Mouse (Mus musculus) hindbrain, embryonic 14.5 days (tissue): Measurements from ENCODE around the gene Tet2. TPM values are rescaled to one million over a fixed set of nuclear protein-coding genes. Genes with fewer than 3 reads are reported as not detected.
"Not testable (repeated sequence)": the region's sequence is repeated elsewhere in the genome, so short reads cannot be mapped to it uniquely, and the experiment has no call there.

Experiments used
- ATAC-seq: fragments of 200-750 bp; cut with Nextera tagmentation; 2 replicates; pipeline ENCODE4 v1.8.0; 2017; ENCODE audit warnings: moderate number of reproducible peaks, mild to moderate bottlenecking, moderate TSS enrichment, moderate library complexity; ENCODE audit not compliant: low FRiP score
- DNase-seq: peaks from one replicate; pipeline ENCODE4 v3.0.0-alpha.2; 2015; ENCODE audit warnings: low spot score
- H3K27ac ChIP-seq: fragments of 300-500 bp; sonication (generic); 2 replicates; pipeline ENCODE4 v1.5.1; 2014; ENCODE audit warnings: mild to moderate bottlenecking, moderate library complexity
- H3K27me3 ChIP-seq: fragments of 300-500 bp; sonication (generic); 2 replicates; pipeline ENCODE4 v1.6.1; 2014; ENCODE audit warnings: mild to moderate bottlenecking, low read length, mixed read lengths; ENCODE audit not compliant: control insufficient read depth, insufficient read depth
- H3K36me3 ChIP-seq: fragments of 300-500 bp; sonication (generic); replicated peaks from 2 replicates; pipeline ENCODE4 v1.6.1; 2014; ENCODE audit not compliant: control insufficient read depth, insufficient read depth
- H3K4me1 ChIP-seq: fragments of 300-500 bp; sonication (generic); replicated peaks from 2 replicates; pipeline ENCODE4 v1.6.1; 2014; ENCODE audit warnings: antibody characterized with exemption, low read length, mixed read lengths; ENCODE audit not compliant: control insufficient read depth, insufficient read depth
- H3K4me2 ChIP-seq: fragments of 300-500 bp; sonication (generic); replicated peaks from 2 replicates; pipeline ENCODE4 v1.6.1; 2014; ENCODE audit warnings: mild to moderate bottlenecking, moderate library complexity
- H3K4me3 ChIP-seq: fragments of 300-500 bp; sonication (generic); replicated peaks from 2 replicates; pipeline ENCODE4 v1.5.1; 2014; ENCODE audit warnings: mild to moderate bottlenecking, low read length
- H3K9ac ChIP-seq: fragments of 300-500 bp; sonication (generic); 2 replicates; pipeline ENCODE4 v1.6.1; 2014
- H3K9me3 ChIP-seq: fragments of 300-500 bp; sonication (generic); 2 replicates; pipeline ENCODE4 v1.6.1; 2016; ENCODE audit warnings: low read length; ENCODE audit not compliant: control insufficient read depth
- WGBS: fragments of 180-500 bp; shearing (Covaris S2); extraction: QIAGEN DNeasy Blood & Tissue Kit; methylation state at CpG from one replicate; pipeline ENCODE4 v1.1.7; 2014; 5-methylcytosine and 5-hydroxymethylcytosine counted together
- polyA plus RNA-seq: library from polyadenylated mRNA; unstranded; fragments of >200 nt; fragmentation: Nextera tagmentation; extraction: Ambion mirVana; gene quantifications from 2 replicates; pipeline ENCODE4 v1.2.1, GENCODE M21; 2014

The Tet2 gene
- 17.0 and 20.0 TPM in 2 replicates for polyA plus RNA-seq

DNA sequence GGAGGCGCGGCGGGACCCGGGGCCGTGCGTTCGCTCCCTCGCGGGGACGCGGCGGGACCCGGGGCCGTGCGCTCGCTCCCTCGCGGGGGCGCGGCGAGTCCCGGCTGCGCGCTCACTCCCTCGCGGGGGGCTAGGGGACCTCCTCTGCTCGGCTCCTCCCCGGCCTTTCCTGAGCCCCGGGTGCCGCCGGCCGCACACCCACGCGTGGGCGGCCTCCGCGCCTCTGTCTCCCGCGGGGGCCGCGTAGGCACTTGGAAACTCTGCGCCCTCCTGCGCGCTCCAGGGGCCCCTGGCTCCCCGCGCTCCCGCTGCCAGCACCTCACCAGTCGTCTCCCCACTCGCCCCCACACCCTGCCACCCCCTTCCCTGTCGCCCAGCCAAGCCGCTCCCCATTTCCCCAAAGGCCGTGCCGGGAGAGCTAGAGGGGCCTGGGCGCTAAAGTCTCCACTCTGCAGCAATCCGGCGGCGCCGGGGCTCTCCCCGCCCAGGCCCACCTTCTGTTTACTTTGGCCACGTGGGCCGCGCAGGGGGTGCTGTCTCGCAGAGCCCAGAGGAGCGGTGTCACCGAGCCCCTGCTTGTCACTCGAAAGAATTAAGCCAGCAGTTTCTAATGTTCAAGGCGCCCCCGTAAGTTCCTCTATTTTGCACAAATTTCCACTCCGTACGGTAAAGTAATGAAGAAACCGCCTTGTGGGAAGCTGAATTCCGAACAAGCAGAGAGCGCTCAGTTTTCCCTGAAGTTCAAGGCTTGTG is at the start of gene Tet2:
Gene Tet2 (minus strand): TSS at position 589 of the 753 bp plus-strand sequence.
- peak within 1 kb of the TSS; percentile 69 for H3K9ac ChIP-seq
- no peaks in the 10 kb centered on the region for H3K27me3 ChIP-seq
- no peaks in the 10 kb centered on the region for H3K9me3 ChIP-seq
- peak within 1 kb of the TSS; percentile 84 for H3K4me3 ChIP-seq
- peak; percentile 69 for DNase-seq
- peaks cover 11% of the 10 kb centered on the region for H3K4me1 ChIP-seq
- peak within 1 kb of the TSS; percentile 78 for H3K4me2 ChIP-seq
- WGBS: under 1% methylated on average over 71 of the region's 73 CpGs
- peak; percentile 60 for ATAC-seq
- peak within 1 kb of the TSS; percentile 88 for H3K27ac ChIP-seq
- H3K36me3 ChIP-seq: no peaks in the 10 kb centered on the region

- H3K27ac ChIP-seq, H3K36me3 ChIP-seq, ATAC-seq, H3K9me3 ChIP-seq, H3K4me3 ChIP-seq, H3K9ac ChIP-seq, H3K4me1 ChIP-seq, DNase-seq, H3K27me3 ChIP-seq, H3K4me2 ChIP-seq: not testable (repeated sequence)
- 84% methylated on average over 2 of the region's 2 CpGs for WGBS
Measured at GRCm38 (mm10) chr3:133592995-133593394, 48.1 kb upstream of the Tet2 start.

GRCm38 (mm10) chr3:133590506-133591152 is 45.7 kb upstream of the Tet2 start:
- no peak overlapping the region for H3K9ac ChIP-seq
- 92% methylated on average over 7 of the region's 7 CpGs for WGBS
- H3K4me1 ChIP-seq: no peaks in the 10 kb centered on the region
- H3K4me2 ChIP-seq: no peak overlapping the region
- no peak overlapping the region for H3K4me3 ChIP-seq
- DNase-seq: no peak
- H3K9me3 ChIP-seq: no peaks in the 10 kb centered on the region
- no peak for ATAC-seq
- no peaks in the 10 kb centered on the region for H3K36me3 ChIP-seq
- H3K27ac ChIP-seq: no peak overlapping the region
- H3K27me3 ChIP-seq: no peaks in the 10 kb centered on the region

DNA sequence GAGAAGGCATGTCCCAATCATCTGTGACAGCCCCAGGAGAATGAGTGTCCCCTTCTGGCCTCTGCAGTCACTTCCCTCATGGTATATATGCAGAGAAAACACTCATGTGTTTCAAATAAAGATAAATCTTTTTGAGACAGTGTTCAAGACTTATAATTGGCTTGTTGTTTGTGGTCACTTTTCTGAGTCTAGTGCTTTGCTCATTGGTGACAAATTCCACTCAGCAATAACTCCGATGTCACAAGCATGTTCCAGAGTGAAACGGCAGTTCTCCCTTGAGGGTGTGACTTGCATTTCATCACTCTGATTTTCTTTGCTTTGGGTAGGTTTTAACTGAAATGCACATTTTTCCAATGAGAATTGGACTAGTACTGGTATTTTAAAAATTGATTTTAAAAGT is 40.1 kb upstream of the Tet2 start:
- Histone ChIP-seq H3K9ac (no peak overlapping the region), H3K4me1 (no peaks in the 10 kb centered on the region), H3K27me3 (no peaks in the 10 kb centered on the region), H3K27ac (no peak overlapping the region), H3K4me3 (no peak overlapping the region), H3K4me2 (no peak overlapping the region), H3K9me3 (no peaks in the 10 kb centered on the region), H3K36me3 (no peaks in the 10 kb centered on the region)
- whole genome bisulfite sequencing: 82% methylated on average over 2 of the region's 2 CpGs
- DNase-seq (no peak), ATAC-seq (no peak)

GRCm38 (mm10) chr3:133583411-133584025 is 38.6 kb upstream of the Tet2 start:
- Histone ChIP-seq H3K9ac (no peak overlapping the region), H3K4me1 (no peaks in the 10 kb centered on the region), H3K9me3 (no peaks in the 10 kb centered on the region), H3K4me3 (no peak overlapping the region), H3K27ac (no peak overlapping the region), H3K4me2 (no peak overlapping the region), H3K27me3 (no peaks in the 10 kb centered on the region), H3K36me3 (no peaks in the 10 kb centered on the region)
- DNase-seq (no peak), ATAC-seq (no peak)
- WGBS: 91% methylated on average over 9 of the region's 9 CpGs

DNA sequence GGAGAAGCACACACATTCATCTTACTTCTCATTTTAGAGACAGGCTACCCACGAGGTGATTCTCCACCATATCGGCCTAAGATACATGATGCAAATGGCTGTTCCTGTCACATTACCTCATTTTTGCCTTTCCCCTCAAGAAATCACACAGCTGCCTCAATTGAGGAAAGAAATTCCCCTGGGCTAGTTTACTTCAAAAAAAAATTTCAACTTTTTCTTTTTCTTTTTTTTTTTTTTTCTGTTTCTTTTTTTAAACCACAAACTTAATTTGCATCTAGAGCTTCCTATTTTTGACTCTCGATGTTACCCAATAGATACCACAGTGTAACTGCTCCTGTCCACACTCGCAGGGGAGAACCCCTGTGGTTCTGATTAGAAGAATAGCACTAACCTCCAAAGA is 38.0 kb upstream of the Tet2 start:
- Histone ChIP-seq H3K4me1 (no peaks in the 10 kb centered on the region), H3K4me3 (no peak overlapping the region), H3K36me3 (no peaks in the 10 kb centered on the region), H3K4me2 (no peak overlapping the region), H3K27me3 (no peaks in the 10 kb centered on the region), H3K27ac (no peak overlapping the region), H3K9ac (no peak overlapping the region), H3K9me3 (no peaks in the 10 kb centered on the region)
- ATAC-seq: no peak
- no peak for DNase-seq
- WGBS: 79% methylated on average over 4 of the region's 4 CpGs

GRCm38 (mm10) chr3:133582096-133582495 is 37.2 kb upstream of the Tet2 start:
- no peak overlapping the region for H3K9ac ChIP-seq
- no peak overlapping the region for H3K4me2 ChIP-seq
- no peaks in the 10 kb centered on the region for H3K27me3 ChIP-seq
- H3K4me1 ChIP-seq: no peaks in the 10 kb centered on the region
- WGBS: 89% methylated on average over 5 of the region's 5 CpGs
- no peaks in the 10 kb centered on the region for H3K36me3 ChIP-seq
- H3K27ac ChIP-seq: no peak overlapping the region
- ATAC-seq: no peak
- no peak for DNase-seq
- H3K4me3 ChIP-seq: no peak overlapping the region
- H3K9me3 ChIP-seq: no peaks in the 10 kb centered on the region

DNA sequence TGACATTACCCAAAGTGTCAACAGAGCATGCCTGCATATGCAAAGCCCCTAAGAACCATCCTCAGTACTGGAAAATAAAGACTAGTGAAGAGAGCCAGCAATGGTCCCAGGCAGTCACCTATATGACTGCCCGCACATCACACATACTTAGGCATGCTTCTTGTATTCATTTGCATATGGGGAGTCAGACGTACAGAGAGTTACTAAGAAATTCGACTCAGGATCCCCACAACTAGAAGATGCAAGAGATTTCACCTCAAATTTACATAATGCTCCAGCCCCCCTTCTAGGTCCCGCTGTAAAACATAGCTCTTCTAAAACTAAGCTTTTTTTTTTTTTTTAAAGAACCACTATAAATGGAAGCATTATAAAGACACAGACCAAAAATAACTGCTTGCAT is 36.6 kb upstream of the Tet2 start:
- no peak overlapping the region for H3K9ac ChIP-seq
- H3K27me3 ChIP-seq: no peaks in the 10 kb centered on the region
- no peak overlapping the region for H3K4me2 ChIP-seq
- ATAC-seq: no peak
- no peak overlapping the region for H3K4me3 ChIP-seq
- no peaks in the 10 kb centered on the region for H3K36me3 ChIP-seq
- DNase-seq: no peak
- no peak overlapping the region for H3K27ac ChIP-seq
- H3K4me1 ChIP-seq: no peaks in the 10 kb centered on the region
- 78% methylated on average over 4 of the region's 4 CpGs for WGBS
- H3K9me3 ChIP-seq: no peaks in the 10 kb centered on the region

DNA sequence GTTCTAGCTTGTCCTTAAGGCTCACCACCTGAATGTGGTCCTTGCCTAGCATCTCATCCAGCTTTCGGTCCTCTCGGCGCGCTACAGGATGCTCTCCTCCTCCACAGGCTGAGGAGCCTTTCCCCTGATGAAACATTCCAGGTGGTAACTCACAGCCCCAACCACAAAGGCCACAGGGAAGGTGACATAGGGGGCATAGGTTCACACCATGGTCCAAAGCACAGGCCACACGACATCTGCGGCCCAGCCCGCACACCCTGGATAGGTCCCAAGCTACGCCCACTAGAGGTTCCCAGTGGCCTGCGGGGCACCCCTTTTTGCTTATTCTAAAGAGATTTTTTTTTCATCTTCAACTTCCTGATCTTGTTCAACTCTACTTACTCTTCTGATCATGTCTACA is 34.7 kb upstream of the Tet2 start:
- H3K36me3 ChIP-seq: no peaks in the 10 kb centered on the region
- no peak overlapping the region for H3K4me3 ChIP-seq
- no peak; the same call in 1 of the 2 replicates for ATAC-seq
- no peak overlapping the region for H3K27ac ChIP-seq
- no peaks in the 10 kb centered on the region for H3K27me3 ChIP-seq
- no peak overlapping the region for H3K4me2 ChIP-seq
- no peak for DNase-seq
- H3K9me3 ChIP-seq: no peaks in the 10 kb centered on the region
- H3K9ac ChIP-seq: no peak overlapping the region
- 91% methylated on average over 9 of the region's 9 CpGs for WGBS
- H3K4me1 ChIP-seq: no peaks in the 10 kb centered on the region
